Mouse (Mus musculus) liver, embryonic 14.5 days (tissue): ENCODE data around the gene Hmcn2.

Source experiments
- CTCF ChIP-seq: IDR thresholded peaks from 2 replicates; pipeline ENCODE4 v1.5.1; 2016; ENCODE audit warnings: antibody characterized with exemption, low read depth, control low read depth
- EP300 ChIP-seq: IDR thresholded peaks from 2 replicates; pipeline ENCODE4 v1.6.1; 2016; ENCODE audit warnings: antibody characterized with exemption, low read depth

- TF ChIP-seq CTCF: no peak
- TF ChIP-seq EP300: no peak
Observed at GRCm38 (mm10) chr2:31281138-31281537, 33.1 kb upstream of the Hmcn2 start.
